Mouse (Mus musculus) stomach, embryonic 15.5 days (tissue): ENCODE measurements around the gene Wscd2. TPM values are rescaled to one million over a fixed set of nuclear protein-coding genes. Genes with fewer than 3 reads are reported as not detected.

ENCODE experiments used
- ATAC-seq: fragments of 200-750 bp; cut with Nextera tagmentation; 2 replicates; pipeline ENCODE4 v1.8.0; 2017; ENCODE audit warnings: low read depth, moderate number of reproducible peaks, moderate TSS enrichment; ENCODE audit not compliant: insufficient read depth, low FRiP score
- H3K27ac ChIP-seq: fragments of 300-500 bp; sonication (generic); 2 replicates; pipeline ENCODE4 v1.5.1; 2015; ENCODE audit warnings: mild to moderate bottlenecking, inconsistent platforms
- H3K27me3 ChIP-seq: fragments of 300-500 bp; sonication (generic); replicated peaks from 2 replicates; pipeline ENCODE4 v1.6.1; 2015; ENCODE audit warnings: inconsistent platforms
- H3K36me3 ChIP-seq: fragments of 300-500 bp; sonication (generic); 2 replicates; pipeline ENCODE4 v1.6.1; 2015; ENCODE audit warnings: inconsistent platforms
- H3K4me1 ChIP-seq: fragments of 300-500 bp; sonication (generic); 2 replicates; pipeline ENCODE4 v1.6.1; 2015; ENCODE audit warnings: inconsistent platforms
- H3K4me2 ChIP-seq: fragments of 300-500 bp; sonication (generic); 2 replicates; pipeline ENCODE4 v1.6.1; 2015; ENCODE audit warnings: mild to moderate bottlenecking, inconsistent platforms
- H3K4me3 ChIP-seq: fragments of 300-500 bp; sonication (generic); replicated peaks from 2 replicates; pipeline ENCODE4 v1.5.1; 2015; ENCODE audit warnings: inconsistent platforms
- H3K9ac ChIP-seq: fragments of 300-500 bp; sonication (generic); 2 replicates; pipeline ENCODE4 v1.6.1; 2015; ENCODE audit warnings: inconsistent platforms
- H3K9me3 ChIP-seq: fragments of 300-500 bp; sonication (generic); 2 replicates; pipeline ENCODE4 v1.6.1; 2016; ENCODE audit warnings: inconsistent platforms
- WGBS: fragments of 180-500 bp; shearing (Covaris S2); methylation state at CpG from one replicate; pipeline ENCODE4 v1.1.7; 2015; 5-methylcytosine and 5-hydroxymethylcytosine counted together
- polyA plus RNA-seq: library from polyadenylated mRNA; unstranded; fragments of >200 nt; fragmentation: Nextera tagmentation; extraction: Ambion mirVana; gene quantifications from 2 replicates; pipeline ENCODE4 v1.2.1, GENCODE M21; 2015

Gene Wscd2
- polyA plus RNA-seq, 1 experiment from 2014 or later = 6.5 TPM

GRCm38 (mm10) chr5:113464731-113465130, 25.4 kb upstream of the Wscd2 start:
- H3K4me3 ChIP-seq = no peak overlapping the region
- peaks cover 17% of the 10 kb centered on the region for H3K27me3 ChIP-seq
- 77% methylated on average over 6 of the region's 6 CpGs for WGBS
- ATAC-seq = no peak
- no peaks in the 10 kb centered on the region for H3K36me3 ChIP-seq
- H3K27ac ChIP-seq = no peak overlapping the region
- peaks cover 9% of the 10 kb centered on the region; the same call in 1 of the 2 replicates for H3K4me1 ChIP-seq
- no peak overlapping the region for H3K4me2 ChIP-seq
- H3K9ac ChIP-seq = no peak overlapping the region
- H3K9me3 ChIP-seq = no peaks in the 10 kb centered on the region

- 43% methylated on average over 6 of the region's 6 CpGs for WGBS
- H3K27me3 ChIP-seq = peaks cover 15% of the 10 kb centered on the region
- peaks cover 9% of the 10 kb centered on the region; the same call in 1 of the 2 replicates for H3K4me1 ChIP-seq
- H3K4me2 ChIP-seq = no peak overlapping the region
- H3K4me3 ChIP-seq = no peak overlapping the region
- H3K36me3 ChIP-seq = no peaks in the 10 kb centered on the region
- H3K9ac ChIP-seq = no peak overlapping the region
- ATAC-seq = no peak
- no peaks in the 10 kb centered on the region for H3K9me3 ChIP-seq
- no peak overlapping the region for H3K27ac ChIP-seq
Observed at GRCm38 (mm10) chr5:113466536-113466935, 23.6 kb upstream of the Wscd2 start.

- 38% methylated on average over 4 of the region's 4 CpGs for WGBS
- H3K27ac ChIP-seq = no peak overlapping the region
Observed at GRCm38 (mm10) chr5:113467072-113467471, 23.1 kb upstream of the Wscd2 start.

GRCm38 (mm10) chr5:113467765-113468164, 22.4 kb upstream of the Wscd2 start:
- Histone ChIP-seq H3K4me2 (peak overlapping the region; percentile 32), H3K27ac (no peak overlapping the region; the same call in 1 of the 2 replicates), H3K36me3 (no peaks in the 10 kb centered on the region), H3K9ac (no peak overlapping the region), H3K9me3 (no peaks in the 10 kb centered on the region), H3K27me3 (peaks cover 5% of the 10 kb centered on the region; the same call in 1 of the 2 replicates), H3K4me1 (peaks cover 9% of the 10 kb centered on the region; the same call in 1 of the 2 replicates), H3K4me3 (0 out of 2 replicates have a peak overlapping the region, but pooled peaks have one; percentile 8)
- WGBS = 2% methylated on average over 8 of the region's 8 CpGs
- ATAC-seq = no peak

More at GRCm38 (mm10) chr5:113467072-113467471, 23.1 kb upstream of the Wscd2 start:
- Histone ChIP-seq H3K9me3 (no peaks in the 10 kb centered on the region), H3K9ac (no peak overlapping the region), H3K4me2 (no peak overlapping the region), H3K4me1 (peaks cover 9% of the 10 kb centered on the region; the same call in 1 of the 2 replicates), H3K27me3 (peaks cover 10% of the 10 kb centered on the region), H3K36me3 (no peaks in the 10 kb centered on the region), H3K4me3 (no peak overlapping the region)
- ATAC-seq = no peak

GRCm38 (mm10) chr5:113468625-113469024, 21.5 kb upstream of the Wscd2 start:
- WGBS = 65% methylated on average over 5 of the region's 5 CpGs
- ATAC-seq = no peak
- H3K27me3 ChIP-seq = no peaks in the 10 kb centered on the region
- no peak overlapping the region for H3K27ac ChIP-seq
- H3K36me3 ChIP-seq = no peaks in the 10 kb centered on the region
- no peak overlapping the region for H3K9ac ChIP-seq
- H3K4me1 ChIP-seq = peaks cover 7% of the 10 kb centered on the region; the same call in 1 of the 2 replicates
- no peak overlapping the region for H3K4me2 ChIP-seq
- no peak overlapping the region for H3K4me3 ChIP-seq
- H3K9me3 ChIP-seq = no peaks in the 10 kb centered on the region

GRCm38 (mm10) chr5:113469231-113469630, 20.9 kb upstream of the Wscd2 start:
- peaks cover 7% of the 10 kb centered on the region; the same call in 1 of the 2 replicates for H3K4me1 ChIP-seq
- 84% methylated on average over 5 of the region's 5 CpGs for WGBS
- H3K27ac ChIP-seq = no peak overlapping the region
- H3K27me3 ChIP-seq = no peaks in the 10 kb centered on the region
- no peak overlapping the region for H3K9ac ChIP-seq
- no peaks in the 10 kb centered on the region for H3K9me3 ChIP-seq
- no peak overlapping the region for H3K4me2 ChIP-seq
- no peak overlapping the region for H3K4me3 ChIP-seq
- no peaks in the 10 kb centered on the region for H3K36me3 ChIP-seq
- ATAC-seq = no peak

GRCm38 (mm10) chr5:113469826-113470225, 20.3 kb upstream of the Wscd2 start:
- H3K9me3 ChIP-seq = no peaks in the 10 kb centered on the region
- ATAC-seq = no peak
- WGBS = 87% methylated on average over 5 of the region's 5 CpGs
- H3K9ac ChIP-seq = no peak overlapping the region
- H3K4me2 ChIP-seq = no peak overlapping the region
- peaks cover 7% of the 10 kb centered on the region; the same call in 1 of the 2 replicates for H3K4me1 ChIP-seq
- no peaks in the 10 kb centered on the region for H3K36me3 ChIP-seq
- H3K27me3 ChIP-seq = no peaks in the 10 kb centered on the region
- no peak overlapping the region for H3K27ac ChIP-seq
- H3K4me3 ChIP-seq = no peak overlapping the region

GRCm38 (mm10) chr5:113471417-113471816, 18.7 kb upstream of the Wscd2 start:
- H3K4me1 ChIP-seq = peaks cover 7% of the 10 kb centered on the region; the same call in 1 of the 2 replicates
- H3K27ac ChIP-seq = no peak overlapping the region
- H3K9me3 ChIP-seq = no peaks in the 10 kb centered on the region
- no peak overlapping the region for H3K4me3 ChIP-seq
- H3K27me3 ChIP-seq = no peaks in the 10 kb centered on the region
- no peak overlapping the region for H3K9ac ChIP-seq
- no peak overlapping the region for H3K4me2 ChIP-seq
- WGBS = 43% methylated on average over 4 of the region's 4 CpGs
- ATAC-seq = no peak
- H3K36me3 ChIP-seq = no peaks in the 10 kb centered on the region

GRCm38 (mm10) chr5:113472339-113472738, 17.8 kb upstream of the Wscd2 start:
- Histone ChIP-seq H3K4me1 (peaks cover 7% of the 10 kb centered on the region; the same call in 1 of the 2 replicates), H3K9me3 (no peaks in the 10 kb centered on the region), H3K4me2 (no peak overlapping the region), H3K27ac (no peak overlapping the region), H3K27me3 (no peaks in the 10 kb centered on the region), H3K36me3 (no peaks in the 10 kb centered on the region), H3K4me3 (no peak overlapping the region), H3K9ac (no peak overlapping the region)
- WGBS = 60% methylated on average over 7 of the region's 7 CpGs
- no peak for ATAC-seq

- Histone ChIP-seq H3K4me3 (no peak overlapping the region), H3K36me3 (no peaks in the 10 kb centered on the region), H3K4me1 (no peaks in the 10 kb centered on the region), H3K27ac (no peak overlapping the region), H3K27me3 (no peaks in the 10 kb centered on the region), H3K9ac (no peak overlapping the region), H3K9me3 (no peaks in the 10 kb centered on the region), H3K4me2 (no peak overlapping the region)
- ATAC-seq = no peak
- 18% methylated on average over 6 of the region's 6 CpGs for WGBS
Observed at GRCm38 (mm10) chr5:113476816-113477215, 13.3 kb upstream of the Wscd2 start.

- Histone ChIP-seq H3K4me2 (no peak overlapping the region), H3K4me1 (no peaks in the 10 kb centered on the region), H3K9me3 (no peaks in the 10 kb centered on the region), H3K36me3 (no peaks in the 10 kb centered on the region), H3K27ac (no peak overlapping the region), H3K4me3 (no peak overlapping the region), H3K9ac (no peak overlapping the region), H3K27me3 (no peaks in the 10 kb centered on the region)
- ATAC-seq = no peak
- WGBS = 80% methylated on average over 5 of the region's 5 CpGs
Observed at GRCm38 (mm10) chr5:113479075-113479474, 11.1 kb upstream of the Wscd2 start.

- H3K27ac ChIP-seq = no peak overlapping the region
- H3K9me3 ChIP-seq = no peaks in the 10 kb centered on the region
- 56% methylated on average over 5 of the region's 5 CpGs for WGBS
- H3K36me3 ChIP-seq = no peaks in the 10 kb centered on the region
- no peak overlapping the region for H3K4me3 ChIP-seq
- ATAC-seq = no peak
- H3K9ac ChIP-seq = no peak overlapping the region
- H3K4me1 ChIP-seq = no peaks in the 10 kb centered on the region
- no peak overlapping the region for H3K4me2 ChIP-seq
- H3K27me3 ChIP-seq = no peaks in the 10 kb centered on the region
Observed at GRCm38 (mm10) chr5:113480451-113480850, 9.7 kb upstream of the Wscd2 start.
